Mouse (Mus musculus): Measurements from ENCODE around the gene Gm8693. TPM values are rescaled to one million over a fixed set of nuclear protein-coding genes. Genes with fewer than 3 reads are reported as not detected.
"Not testable (repeated sequence)": the region's sequence is repeated elsewhere in the genome, so short reads cannot be mapped to it uniquely, and the experiment has no call there.

The Gm8693 gene
- not detected in 2 replicates for polyA plus RNA-seq (2014; fragmentation: Nextera tagmentation; extraction: Ambion mirVana)

- H3K4me2 ChIP-seq (ENCODE audit: low read depth, low read length, severe bottlenecking); H3K4me1 ChIP-seq (replicated peaks; ENCODE audit: control insufficient read depth, insufficient read depth, low read length); H3K27me3 ChIP-seq (ENCODE audit: control insufficient read depth, insufficient read depth, low read length); ATAC-seq (replicated peaks; ENCODE audit: low FRiP score); DNase-seq (ENCODE audit: low spot score); H3K36me3 ChIP-seq (ENCODE audit: control insufficient read depth, insufficient read depth, low read length); H3K9ac ChIP-seq (ENCODE audit: low read length); H3K9me3 ChIP-seq (ENCODE audit: control insufficient read depth, low read length); H3K4me3 ChIP-seq (ENCODE audit: low read depth, low read length); H3K27ac ChIP-seq (ENCODE audit: low read depth, low read length): not testable (repeated sequence)
- no CpG with 5 or more reads among the region's 2 CpGs for WGBS
These were observed at the start of gene Gm8693 for GRCm38 (mm10) chr7:22692217-22692616. Gm8693 (minus strand) TSS chr7:22692317.

GRCm38 (mm10) chr7:22719610-22720009 is 27.5 kb upstream of the Gm8693 start, which contains the start of gene Gm4567:
Gm4567 (minus strand) TSS chr7:22719710.
- WGBS: no CpG with 5 or more reads among the region's 1 CpGs
- H3K9ac ChIP-seq (ENCODE audit: low read length); H3K27ac ChIP-seq (ENCODE audit: low read depth, low read length); H3K9me3 ChIP-seq (ENCODE audit: control insufficient read depth, low read length); H3K4me1 ChIP-seq (replicated peaks; ENCODE audit: control insufficient read depth, insufficient read depth, low read length); H3K36me3 ChIP-seq (ENCODE audit: control insufficient read depth, insufficient read depth, low read length); H3K4me3 ChIP-seq (ENCODE audit: low read depth, low read length); H3K27me3 ChIP-seq (ENCODE audit: control insufficient read depth, insufficient read depth, low read length); ATAC-seq (replicated peaks; ENCODE audit: low FRiP score); DNase-seq (ENCODE audit: low spot score); H3K4me2 ChIP-seq (ENCODE audit: low read depth, low read length, severe bottlenecking): not testable (repeated sequence)

- not testable (repeated sequence) for H3K9me3 ChIP-seq (ENCODE audit: control insufficient read depth, low read length); H3K36me3 ChIP-seq (ENCODE audit: control insufficient read depth, insufficient read depth, low read length); H3K4me2 ChIP-seq (ENCODE audit: low read depth, low read length, severe bottlenecking); H3K27me3 ChIP-seq (ENCODE audit: control insufficient read depth, insufficient read depth, low read length); H3K27ac ChIP-seq (ENCODE audit: low read depth, low read length); ATAC-seq (replicated peaks; ENCODE audit: low FRiP score); H3K4me3 ChIP-seq (ENCODE audit: low read depth, low read length); H3K9ac ChIP-seq (ENCODE audit: low read length); H3K4me1 ChIP-seq (replicated peaks; ENCODE audit: control insufficient read depth, insufficient read depth, low read length); DNase-seq (ENCODE audit: low spot score)
- no CpG with 5 or more reads among the region's 3 CpGs for WGBS
These were observed 34.4 kb downstream of the Gm8693 start, which contains the start of gene Vmn1r155 for GRCm38 (mm10) chr7:22657718-22658117. Vmn1r155 (plus strand) TSS chr7:22658018.

Other genes with a start within 250 kb of the Gm8693 start
- gene Gm10665, start 228.2 kb downstream of the Gm8693 start, polyA plus RNA-seq (2014; fragmentation: Nextera tagmentation; extraction: Ambion mirVana): not detected in 2 replicates
- gene Vmn1r151, start 192.6 kb downstream of the Gm8693 start, polyA plus RNA-seq (2014; fragmentation: Nextera tagmentation; extraction: Ambion mirVana): not detected in 2 replicates
- gene Vmn1r152, start 169.3 kb downstream of the Gm8693 start, polyA plus RNA-seq (2014; fragmentation: Nextera tagmentation; extraction: Ambion mirVana): not detected in 2 replicates
- gene Gm8677, start 157.4 kb downstream of the Gm8693 start, polyA plus RNA-seq (2014; fragmentation: Nextera tagmentation; extraction: Ambion mirVana): not detected in 2 replicates
- gene Gm4201, start 127.0 kb downstream of the Gm8693 start, polyA plus RNA-seq (2014; fragmentation: Nextera tagmentation; extraction: Ambion mirVana): not detected in 2 replicates
- not detected in 2 replicates for gene Gm4565, start 104.2 kb downstream of the Gm8693 start, polyA plus RNA-seq (2014; fragmentation: Nextera tagmentation; extraction: Ambion mirVana)
- gene Vmn1r155, start 34.3 kb downstream of the Gm8693 start, polyA plus RNA-seq (2014; fragmentation: Nextera tagmentation; extraction: Ambion mirVana): not detected in 2 replicates
- not detected in 2 replicates for gene Gm4567, start 27.4 kb upstream of the Gm8693 start, polyA plus RNA-seq (2014; fragmentation: Nextera tagmentation; extraction: Ambion mirVana)
- not detected in 2 replicates for gene Vmn1r157, start 69.4 kb upstream of the Gm8693 start, polyA plus RNA-seq (2014; fragmentation: Nextera tagmentation; extraction: Ambion mirVana)
- not detected in 2 replicates for gene Vmn1r158, start 98.5 kb upstream of the Gm8693 start, polyA plus RNA-seq (2014; fragmentation: Nextera tagmentation; extraction: Ambion mirVana)
- not detected in 2 replicates for gene Vmn1r159, start 151.3 kb upstream of the Gm8693 start, polyA plus RNA-seq (2014; fragmentation: Nextera tagmentation; extraction: Ambion mirVana)
- gene Vmn1r160, start 178.9 kb upstream of the Gm8693 start, polyA plus RNA-seq (2014; fragmentation: Nextera tagmentation; extraction: Ambion mirVana): not detected in 2 replicates